Mouse (Mus musculus) midbrain, postnatal 0 days (tissue): ENCODE measurements at regions not wholly inside any gene's neighbourhood (a gene's known extent, or its start where the extent isn't known, plus 50 kb on each side); places are given as distances from the start of the nearest gene placed in this dataset.

Experiments
- ATAC-seq: fragments of 200-750 bp; cut with Nextera tagmentation; 2 replicates; pipeline ENCODE4 v1.8.0; 2017; ENCODE audit warnings: moderate number of reproducible peaks, mild to moderate bottlenecking, moderate TSS enrichment, moderate library complexity; ENCODE audit not compliant: low FRiP score
- DNase-seq: peaks from one replicate; pipeline ENCODE4 v3.0.0-alpha.2; 2015; ENCODE audit warnings: low spot score
- H3K27ac ChIP-seq: fragments of 300-500 bp; sonication (generic); 2 replicates; pipeline ENCODE4 v1.5.1; 2014; ENCODE audit warnings: low read depth, mild to moderate bottlenecking, low read length, mixed read lengths
- H3K27me3 ChIP-seq: fragments of 300-500 bp; sonication (generic); 2 replicates; pipeline ENCODE4 v1.6.1; 2014; ENCODE audit warnings: low read length, control low read depth, mixed read lengths; ENCODE audit not compliant: insufficient read depth
- H3K36me3 ChIP-seq: fragments of 300-500 bp; sonication (generic); 2 replicates; pipeline ENCODE4 v1.6.1; 2014; ENCODE audit warnings: low read length, control low read depth, mixed read lengths; ENCODE audit not compliant: insufficient read depth
- H3K4me1 ChIP-seq: fragments of 300-500 bp; sonication (generic); 2 replicates; pipeline ENCODE4 v1.6.1; 2014; ENCODE audit warnings: mild to moderate bottlenecking, control low read depth, antibody characterized with exemption, low read length, mixed read lengths; ENCODE audit not compliant: insufficient read depth
- H3K4me2 ChIP-seq: fragments of 300-500 bp; sonication (generic); 2 replicates; pipeline ENCODE4 v1.6.1; 2014; ENCODE audit warnings: low read depth, mild to moderate bottlenecking, low read length, mixed read lengths; ENCODE audit not compliant: poor library complexity, severe bottlenecking
- H3K4me3 ChIP-seq: fragments of 300-500 bp; sonication (generic); 2 replicates; pipeline ENCODE4 v1.5.1; 2014; ENCODE audit warnings: low read depth, mild to moderate bottlenecking, low read length, moderate library complexity
- H3K9ac ChIP-seq: fragments of 300-500 bp; sonication (generic); replicated peaks from 2 replicates; pipeline ENCODE4 v1.6.1; 2014; ENCODE audit warnings: mild to moderate bottlenecking, low read length, moderate library complexity, mixed read lengths; ENCODE audit not compliant: poor library complexity, severe bottlenecking
- H3K9me3 ChIP-seq: fragments of 300-500 bp; sonication (generic); 2 replicates; pipeline ENCODE4 v1.6.1; 2016; ENCODE audit warnings: low read length, control low read depth
- CTCF ChIP-seq: IDR thresholded peaks from 2 replicates; pipeline ENCODE4 v1.5.1; 2016; ENCODE audit warnings: antibody characterized with exemption, mild to moderate bottlenecking
- WGBS: fragments of 180-500 bp; shearing (Covaris S2); extraction: QIAGEN DNeasy Blood & Tissue Kit; methylation state at CpG from one replicate; pipeline ENCODE4 v1.1.7; 2014; 5-methylcytosine and 5-hydroxymethylcytosine counted together

DNA sequence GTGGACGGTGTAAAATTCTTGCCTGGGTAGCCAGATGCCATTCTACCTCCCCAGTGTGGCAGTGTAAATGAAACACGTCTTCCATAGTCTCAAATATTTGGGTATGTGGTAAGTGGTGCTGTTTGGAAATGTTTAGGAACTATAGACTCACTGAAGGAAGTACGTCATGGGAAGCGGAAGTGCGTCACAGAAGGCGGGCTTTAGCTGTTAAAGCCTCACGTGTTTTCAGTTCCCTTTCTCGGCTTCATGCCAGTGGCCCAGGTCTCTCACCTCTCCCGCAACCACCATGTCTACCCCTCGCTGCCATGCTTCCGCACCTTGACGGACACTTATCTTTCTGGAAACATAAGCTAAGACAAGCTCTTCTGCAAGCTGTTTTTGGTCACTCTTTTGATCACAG lies 62.9 kb upstream of the Ppm1h start:
- no peak for DNase-seq
- Histone ChIP-seq H3K9me3 (no peaks in the 10 kb centered on the region), H3K9ac (no peak overlapping the region), H3K4me1 (no peaks in the 10 kb centered on the region), H3K4me2 (no peak overlapping the region), H3K27ac (no peak overlapping the region), H3K27me3 (no peaks in the 10 kb centered on the region), H3K4me3 (no peak overlapping the region), H3K36me3 (no peaks in the 10 kb centered on the region)
- no peak for ATAC-seq
- 95% methylated on average over 12 of the region's 12 CpGs for WGBS
- TF ChIP-seq CTCF, result no peak

DNA sequence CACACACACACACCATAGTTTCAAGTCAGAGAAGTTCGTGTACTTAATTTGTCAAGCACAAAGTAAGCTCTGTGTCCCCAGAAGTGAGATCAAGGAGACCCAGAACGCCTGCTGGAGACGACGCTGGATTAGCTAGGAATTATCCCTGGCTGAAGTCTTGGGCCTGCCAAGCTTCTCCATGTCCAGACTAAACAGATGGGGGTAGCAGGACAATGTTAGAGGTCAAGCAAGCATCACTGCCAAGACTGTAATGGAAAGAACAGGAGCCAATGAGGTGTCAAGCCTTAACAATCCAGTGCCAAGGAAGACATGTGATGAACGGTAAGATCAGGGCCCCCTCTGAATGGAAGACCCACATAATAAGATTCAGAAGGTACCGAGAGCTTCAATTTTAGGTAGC lies 62.2 kb upstream of the Ppm1h start:
- ATAC-seq (no peak), DNase-seq (peak; percentile 53)
- WGBS, result 64% methylated on average over 6 of the region's 6 CpGs
- Histone ChIP-seq H3K9me3 (no peaks in the 10 kb centered on the region), H3K4me2 (no peak overlapping the region), H3K36me3 (no peaks in the 10 kb centered on the region), H3K9ac (no peak overlapping the region), H3K4me3 (no peak overlapping the region), H3K27me3 (no peaks in the 10 kb centered on the region), H3K4me1 (no peaks in the 10 kb centered on the region), H3K27ac (no peak overlapping the region)
- TF ChIP-seq CTCF, result no peak

DNA sequence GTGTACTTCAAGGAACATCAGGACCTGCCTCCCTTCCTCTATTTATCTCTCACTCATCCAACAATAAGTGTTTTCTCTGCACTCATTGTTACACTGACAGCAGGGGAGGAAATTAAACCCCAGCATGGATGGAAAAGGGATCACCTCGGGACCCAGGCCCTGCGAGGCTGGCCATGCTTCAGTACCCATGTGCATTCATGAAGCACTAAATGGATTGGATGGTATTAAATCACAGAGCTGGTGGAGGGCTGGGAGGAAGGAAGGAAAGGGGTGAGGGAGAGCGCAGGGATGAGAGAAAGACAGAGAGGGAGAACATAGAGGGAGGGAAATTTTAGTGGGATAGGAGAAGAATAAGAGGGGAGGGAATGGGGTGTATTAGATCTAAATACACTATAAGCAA lies 59.7 kb upstream of the Ppm1h start:
- DNase-seq, result peak; percentile 46
- H3K27me3 ChIP-seq, result no peaks in the 10 kb centered on the region
- 14% methylated on average over 3 of the region's 3 CpGs for WGBS
- no peak overlapping the region for H3K4me2 ChIP-seq
- H3K36me3 ChIP-seq, result no peaks in the 10 kb centered on the region
- ATAC-seq, result no peak
- H3K27ac ChIP-seq, result no peak overlapping the region
- H3K4me3 ChIP-seq, result no peak overlapping the region
- TF ChIP-seq CTCF, result no peak
- no peaks in the 10 kb centered on the region for H3K4me1 ChIP-seq
- H3K9me3 ChIP-seq, result no peaks in the 10 kb centered on the region
- no peak overlapping the region for H3K9ac ChIP-seq

DNA sequence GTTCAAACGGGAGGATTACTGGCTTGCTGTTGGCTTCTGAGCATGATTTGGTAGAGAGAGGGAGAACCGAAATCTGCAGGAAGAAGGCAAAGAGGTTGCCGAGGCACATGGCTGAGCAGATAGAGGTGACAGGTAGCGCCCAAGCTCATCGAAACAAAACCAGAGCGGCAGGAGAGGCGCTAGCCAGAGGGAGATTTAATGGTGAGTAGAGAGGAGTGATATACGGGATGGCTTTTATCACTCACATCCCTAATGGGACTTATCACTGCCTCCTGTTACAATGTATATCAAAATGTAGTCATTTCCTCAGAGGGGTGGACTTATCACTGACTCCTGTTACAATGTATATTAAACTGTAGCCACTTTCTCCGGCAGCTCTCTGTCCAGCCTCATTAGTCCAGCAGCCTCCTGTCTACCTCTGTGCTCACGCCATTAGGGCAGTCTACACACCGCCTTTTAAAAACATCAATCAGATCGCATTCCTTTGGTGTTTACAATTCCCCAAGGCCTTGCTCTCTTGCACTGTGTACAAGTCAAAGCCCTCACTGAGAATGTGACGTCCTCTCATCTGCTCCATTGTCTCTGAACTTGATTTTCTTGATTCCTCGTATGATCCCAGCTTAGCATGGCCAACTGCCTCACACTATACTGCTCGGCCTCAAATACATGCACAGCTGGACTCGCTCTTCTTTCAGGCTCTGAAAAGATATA lies 59.0 kb upstream of the Ppm1h start:
- Histone ChIP-seq H3K9ac (no peak overlapping the region), H3K4me1 (no peaks in the 10 kb centered on the region), H3K36me3 (no peaks in the 10 kb centered on the region), H3K4me3 (no peak overlapping the region), H3K9me3 (no peaks in the 10 kb centered on the region), H3K27me3 (no peaks in the 10 kb centered on the region), H3K4me2 (no peak overlapping the region), H3K27ac (no peak overlapping the region)
- 64% methylated on average over 16 of the region's 16 CpGs for WGBS
- no peak for ATAC-seq
- DNase-seq, result no peak
- TF ChIP-seq CTCF, result no peak
